Mouse (Mus musculus): ENCODE results near the gene Nol3.

The Nol3 gene

DNA sequence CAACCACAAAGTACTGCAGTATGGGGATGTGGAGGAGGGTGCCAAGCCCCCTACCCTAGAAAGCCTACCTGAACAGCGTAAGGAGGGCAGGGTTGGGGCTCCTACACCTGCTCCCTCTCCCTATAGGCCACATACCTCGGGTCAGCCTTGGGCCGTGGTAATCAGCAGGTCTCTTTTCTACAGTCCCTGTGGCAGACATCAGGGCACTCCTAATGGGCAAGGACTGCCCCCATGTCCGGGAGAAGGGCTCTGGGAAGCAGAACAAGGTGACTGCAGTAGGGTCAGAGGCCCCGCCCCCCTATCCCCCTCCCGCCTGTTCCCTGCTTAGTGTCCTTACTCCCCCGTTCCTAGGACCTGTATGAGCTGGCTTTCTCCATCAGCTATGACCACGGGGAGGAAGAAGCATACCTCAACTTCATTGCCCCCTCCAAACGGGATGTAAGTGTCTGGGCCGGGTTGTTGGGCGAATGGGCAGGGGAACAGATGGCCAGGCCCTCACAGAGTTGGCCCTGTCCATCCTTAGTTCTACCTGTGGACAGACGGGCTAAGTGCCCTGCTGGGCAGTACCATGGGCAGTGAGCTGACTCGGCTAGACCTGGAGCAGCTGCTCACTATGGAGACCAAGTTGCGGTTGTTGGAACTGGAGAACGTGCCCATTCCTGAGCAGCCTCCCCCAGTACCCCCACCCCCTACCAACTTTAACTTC, 33.4 kb downstream of the Nol3 start:
- no peak for DNase-seq (ENCODE audit: low spot score)

DNA sequence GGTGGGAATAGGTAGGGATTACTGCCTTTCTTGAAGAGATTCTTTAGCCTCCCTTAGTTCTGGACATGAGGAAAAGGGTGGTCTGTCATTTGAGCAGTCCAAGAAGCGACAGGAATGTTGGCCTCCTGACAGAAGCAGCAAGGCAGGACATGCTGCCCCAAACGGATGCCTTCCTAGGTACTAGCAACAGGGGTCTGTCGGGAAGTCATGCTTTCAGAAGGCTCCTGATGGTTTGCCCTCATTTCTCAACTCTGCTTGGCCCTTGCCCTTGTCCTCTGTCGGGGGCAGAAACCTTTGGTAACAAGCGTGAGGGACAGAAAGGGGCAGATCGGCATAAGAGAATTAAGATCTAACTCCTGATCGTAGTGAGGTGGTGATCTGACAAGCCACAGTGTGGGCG, 34.2 kb downstream of the Nol3 start:
- DNase-seq (ENCODE audit: low spot score) = no peak

DNA sequence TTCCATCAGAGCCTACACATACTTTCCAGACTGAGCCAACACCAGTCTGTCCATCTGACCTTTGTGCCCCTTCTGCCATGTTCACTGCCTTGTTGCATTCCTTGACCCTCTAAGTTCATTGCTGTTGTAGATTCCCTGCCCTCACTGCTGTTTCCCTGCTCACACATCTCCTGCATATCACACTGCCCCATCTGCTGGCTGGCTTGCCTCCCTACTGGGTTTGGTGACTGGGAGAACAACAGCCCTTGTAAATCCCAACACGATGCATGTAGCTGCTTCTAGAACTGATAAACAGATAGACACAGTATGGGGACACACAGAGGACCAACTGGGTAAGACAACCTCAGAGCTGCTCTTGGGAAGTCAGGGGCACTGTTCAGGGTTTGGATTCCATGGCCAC, 35.8 kb downstream of the Nol3 start:
- DNase-seq (ENCODE audit: low spot score) = no peak

DNA sequence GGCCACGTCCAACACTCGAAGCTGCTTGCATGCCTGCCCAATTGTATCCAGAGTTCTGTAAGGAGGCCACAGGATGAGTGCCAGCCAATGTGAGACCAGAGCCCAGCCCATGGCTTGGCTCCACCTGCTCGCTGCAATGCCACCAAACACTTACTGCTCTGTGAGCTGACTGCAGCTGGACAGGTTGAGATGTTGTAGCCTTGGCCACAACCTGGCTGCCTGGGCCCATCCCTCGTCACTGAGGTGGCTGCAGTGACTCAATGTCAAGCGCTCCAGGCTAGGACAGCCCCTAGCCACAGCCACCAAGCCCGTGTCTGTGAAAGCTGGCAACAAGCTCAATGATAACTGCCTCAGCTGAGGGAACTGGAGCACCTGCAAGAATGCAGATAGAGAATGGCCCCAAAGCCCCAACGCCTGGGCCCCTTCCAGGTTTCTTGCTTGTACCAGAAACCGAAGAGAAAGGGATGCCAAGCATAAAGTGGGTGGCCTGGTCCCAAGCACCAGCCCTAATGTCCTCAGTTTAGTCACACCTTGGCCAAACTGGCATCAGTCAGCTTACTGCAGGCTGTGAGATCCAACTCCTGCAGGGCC, 37.0 kb downstream of the Nol3 start:
- peak; percentile 3 for DNase-seq (ENCODE audit: low spot score)

DNA sequence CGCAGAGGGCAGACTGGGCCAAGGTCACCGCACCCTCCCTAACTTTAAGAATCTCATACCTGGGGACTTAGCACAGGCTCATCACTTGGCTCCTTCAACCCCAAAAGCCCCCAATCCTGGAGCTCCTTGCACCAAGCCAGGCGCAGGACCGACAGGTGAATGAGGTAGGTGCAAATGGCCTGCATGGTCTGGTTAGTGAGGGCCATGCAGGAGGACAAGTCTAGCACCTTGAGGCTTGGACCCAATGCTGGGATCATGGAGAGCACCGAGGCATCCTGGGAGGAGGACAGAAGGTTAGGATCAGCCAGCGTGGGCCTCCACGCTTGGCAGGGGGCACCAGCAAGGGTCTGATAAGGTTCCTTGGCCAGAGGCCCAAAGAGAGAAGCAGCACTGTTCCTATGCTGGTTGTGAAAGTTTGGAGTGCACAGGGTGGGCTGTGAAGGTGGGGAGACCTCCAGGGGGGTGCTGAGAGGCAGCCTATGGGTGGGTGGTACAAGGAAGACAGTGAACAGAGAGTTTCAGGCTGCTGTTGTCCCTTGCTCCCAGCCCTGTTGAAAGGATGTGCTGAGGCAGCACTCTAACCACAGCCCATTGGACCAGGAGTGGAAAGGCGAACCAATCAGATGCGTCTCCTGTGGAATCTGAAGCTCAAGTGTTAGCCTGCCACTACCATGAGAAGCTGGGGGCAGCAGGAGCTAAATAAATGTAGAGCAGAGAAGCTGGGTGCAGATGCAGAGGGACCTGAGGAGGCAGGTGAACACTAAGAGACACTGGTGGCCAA, 37.9 kb downstream of the Nol3 start:
- no peak for DNase-seq (ENCODE audit: low spot score)

DNA sequence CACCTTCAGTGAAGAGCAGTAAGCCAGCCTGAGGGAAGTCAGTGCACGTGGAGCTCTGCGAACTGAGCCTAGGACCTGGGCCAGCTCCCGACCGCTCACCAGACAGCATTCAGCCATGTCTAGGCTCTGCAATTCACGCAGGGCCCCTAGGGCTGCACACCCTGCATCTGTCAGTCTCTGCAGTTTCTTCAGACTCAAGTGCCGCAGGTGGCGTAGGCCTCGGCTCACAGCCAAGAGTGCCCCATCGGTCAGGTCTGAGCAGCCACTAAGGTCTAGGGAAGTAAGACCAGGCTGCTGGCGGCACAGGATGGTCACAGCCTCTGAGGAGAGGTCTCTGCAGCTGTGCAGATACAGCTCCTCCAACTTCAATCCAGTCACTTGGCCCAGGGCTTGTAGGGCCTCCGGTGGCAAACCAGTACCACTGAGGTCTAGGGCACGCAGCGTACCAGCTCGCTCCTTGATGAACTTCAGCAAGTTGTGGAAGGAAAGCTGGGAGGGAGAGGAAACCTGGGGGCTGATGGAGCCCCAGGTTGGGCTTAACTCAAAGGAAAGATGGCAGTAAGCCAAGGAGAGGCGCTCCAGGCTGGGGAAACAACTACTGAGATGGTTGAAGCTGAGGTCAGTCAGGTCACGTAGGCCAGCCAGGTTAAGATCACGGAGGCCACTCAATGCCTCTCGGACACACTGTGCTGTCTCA, 39.3 kb downstream of the Nol3 start:
- no peak for DNase-seq (ENCODE audit: low spot score)

DNA sequence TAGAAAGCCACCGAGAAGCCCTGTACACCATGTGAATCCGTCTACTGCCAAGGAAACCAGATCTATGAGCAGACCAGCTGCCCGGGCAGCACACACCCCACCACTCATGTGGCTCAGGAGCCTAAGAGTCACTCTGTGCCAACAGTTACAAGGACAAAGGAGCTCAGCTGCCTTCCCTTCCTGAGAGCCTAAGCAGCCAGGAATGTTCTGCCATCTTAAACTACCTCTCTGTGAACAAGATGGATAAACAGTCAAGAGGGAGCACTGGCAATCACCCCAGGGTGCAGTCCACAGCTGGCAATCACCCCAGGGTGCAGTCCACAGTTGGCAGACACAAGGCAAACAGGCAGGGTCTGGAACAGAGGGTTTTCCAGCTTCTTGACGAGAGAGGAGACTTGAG, 42.0 kb downstream of the Nol3 start:
- no peak for DNase-seq (ENCODE audit: low spot score)

DNA sequence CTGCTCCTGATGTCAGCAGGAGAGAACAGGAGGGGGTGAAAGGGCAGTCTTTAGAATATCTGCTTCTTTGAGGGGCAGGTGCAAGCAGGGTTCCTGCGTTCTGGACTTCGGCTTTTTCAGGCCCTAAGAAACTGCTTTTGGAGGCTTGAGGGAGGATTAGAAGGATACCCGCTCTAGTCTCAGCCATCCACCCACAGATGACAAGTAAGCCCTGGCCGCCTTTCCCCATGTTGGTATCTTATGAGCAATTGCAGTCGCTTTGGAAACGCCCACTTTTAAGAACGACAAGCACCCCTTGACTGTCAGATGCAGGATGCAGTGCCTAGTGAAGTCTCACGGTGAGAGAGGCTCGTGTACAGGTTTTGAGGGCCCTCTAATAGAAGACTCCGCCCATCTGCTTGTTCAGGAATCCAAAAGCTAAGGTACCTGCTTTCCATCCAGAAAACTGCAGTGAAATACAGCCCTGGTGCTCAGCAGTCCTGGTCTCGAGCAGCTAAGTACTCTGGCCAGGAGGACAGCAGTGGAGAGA, 42.8 kb downstream of the Nol3 start:
- no peak for DNase-seq (ENCODE audit: low spot score)

DNA sequence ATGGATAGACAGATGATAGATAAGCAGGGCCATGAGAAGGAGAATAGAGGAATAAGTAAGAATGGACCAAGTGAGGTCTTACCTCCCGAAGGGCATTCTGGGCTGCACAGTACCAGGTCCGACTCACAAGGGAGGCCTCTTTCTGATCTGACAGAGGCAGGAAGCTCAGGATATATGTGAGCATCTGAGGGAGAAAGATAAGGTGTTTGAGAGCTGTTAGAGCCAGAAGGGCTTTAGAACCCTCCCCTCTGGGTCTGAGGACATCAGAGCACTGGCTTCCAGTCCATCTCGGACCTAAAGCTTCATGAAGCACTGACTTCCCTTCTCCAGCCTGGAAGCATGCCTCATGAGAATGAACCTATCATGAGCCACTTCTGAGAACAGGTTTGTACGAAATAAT, 47.2 kb downstream of the Nol3 start:
- no peak for DNase-seq (ENCODE audit: low spot score)

DNA sequence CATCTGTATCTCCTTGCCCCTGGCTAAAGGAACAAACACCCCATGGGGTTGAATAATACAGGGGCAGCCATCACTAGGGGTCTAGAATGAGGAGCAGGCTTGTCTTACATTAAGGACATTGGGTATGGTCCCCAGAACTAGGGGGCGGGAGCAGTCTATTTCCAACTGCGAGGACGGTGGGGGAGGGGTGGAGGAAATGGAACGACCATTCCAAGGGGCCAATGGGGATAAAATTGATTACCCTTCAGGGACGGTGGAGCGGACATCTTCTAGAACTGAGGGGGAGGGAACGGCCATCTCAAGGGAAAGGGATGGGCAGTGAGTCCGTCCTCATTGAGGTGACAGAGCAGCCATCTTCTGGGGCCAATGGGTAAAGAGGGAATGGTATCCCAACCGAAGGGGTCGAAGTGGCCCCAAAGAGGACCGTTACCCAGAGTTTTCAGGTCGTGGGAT, 49.7 kb downstream of the Nol3 start:
- no peak for DNase-seq (ENCODE audit: low spot score)

DNA sequence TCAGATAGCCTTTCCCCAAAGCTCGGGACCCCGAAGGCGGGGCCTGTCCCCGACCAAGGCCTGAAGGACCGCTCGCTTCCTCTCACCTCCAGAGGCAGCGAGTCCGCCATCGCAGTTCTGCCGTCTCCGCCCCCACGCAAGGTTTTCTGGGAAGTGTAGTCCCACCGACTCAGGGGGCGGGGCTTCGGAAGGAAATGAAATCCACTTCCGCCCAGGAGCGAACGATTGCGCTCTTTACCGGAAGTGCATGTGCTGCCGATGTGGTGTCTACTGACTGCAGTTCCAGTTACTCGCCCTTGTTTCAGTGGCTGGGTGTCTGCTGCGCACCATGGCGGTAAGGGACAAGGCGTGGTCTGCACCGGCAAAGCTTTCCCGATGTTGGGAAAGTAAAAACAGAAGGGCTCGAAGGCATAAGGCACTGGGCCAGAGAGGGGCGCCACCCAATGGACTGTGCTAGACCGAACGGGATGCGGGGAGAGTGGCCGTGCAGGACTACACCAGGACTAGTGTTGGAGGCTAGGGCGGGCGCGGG, 50.3 kb downstream of the Nol3 start, which contains the start of the genes Lrrc29 and Tmem208:
Gene Lrrc29 (minus strand): TSS at position 138 of the 532 bp plus-strand sequence.
Gene Tmem208 (plus strand): TSS at position 214 of the 532 bp plus-strand sequence.
- peak; percentile 96 for DNase-seq (ENCODE audit: low spot score)

DNA sequence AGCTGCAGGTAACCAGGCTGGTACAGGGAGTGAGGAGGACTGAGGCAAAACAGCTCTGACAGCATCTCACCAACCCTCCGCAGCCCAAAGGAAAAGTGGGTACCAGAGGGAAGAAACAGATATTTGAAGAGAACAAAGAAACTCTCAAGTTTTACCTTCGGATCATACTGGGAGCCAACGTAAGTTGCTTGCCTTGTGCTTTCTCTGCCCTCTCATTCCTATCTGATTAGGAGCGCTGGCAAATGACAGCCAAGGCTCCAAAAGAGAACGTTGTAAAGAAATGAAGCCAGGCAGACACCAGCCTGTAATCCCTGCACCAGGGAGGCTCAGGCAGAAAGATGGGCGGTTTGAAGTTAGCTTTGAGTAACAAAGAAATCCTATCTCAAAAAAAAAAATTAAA, 51.0 kb downstream of the Nol3 start:
- DNase-seq (ENCODE audit: low spot score) = no peak

DNA sequence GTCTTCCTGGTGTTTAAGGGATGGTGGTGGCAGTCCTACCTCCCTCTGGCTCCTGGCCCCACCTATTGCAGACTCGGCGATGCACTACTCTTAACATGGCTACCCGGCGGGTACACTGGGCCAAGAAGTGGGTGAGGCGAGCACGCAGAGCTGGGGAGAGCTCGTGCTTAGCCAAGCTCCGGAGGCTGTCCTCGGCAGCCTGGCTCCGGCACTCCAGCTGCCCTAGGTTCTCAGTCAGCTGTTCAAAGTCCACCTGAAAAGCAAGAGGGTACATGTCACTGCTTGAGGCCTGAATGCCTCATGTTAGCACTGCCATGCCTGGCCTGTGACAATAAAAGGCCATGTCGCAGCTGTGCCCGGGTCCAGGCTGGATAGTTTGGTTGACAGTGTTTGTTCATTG, 54.4 kb downstream of the Nol3 start:
- no peak for DNase-seq (ENCODE audit: low spot score)

DNA sequence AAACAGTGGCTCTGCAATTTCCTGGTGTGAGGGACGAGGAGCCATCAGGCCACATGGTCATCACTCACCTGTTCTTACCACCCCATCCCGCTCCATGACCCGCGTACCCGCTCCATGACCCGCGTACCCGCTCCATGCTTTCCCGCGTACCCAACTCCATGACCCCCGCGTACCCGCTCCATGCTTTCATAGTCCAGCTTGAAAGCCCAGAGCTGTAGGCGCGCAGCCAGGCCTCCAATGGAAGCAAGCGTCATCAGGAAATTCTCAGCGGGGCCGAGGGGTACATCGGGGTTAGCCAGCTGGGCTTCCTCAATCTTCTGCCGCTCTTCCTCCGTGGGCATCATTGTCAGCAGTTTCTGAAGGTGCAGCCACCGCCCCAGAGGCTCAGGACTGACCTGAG, 55.5 kb downstream of the Nol3 start:
- no peak for DNase-seq (ENCODE audit: low spot score)
